Mouse (Mus musculus) retina, postnatal 1 day (tissue): ENCODE measurements at regions not wholly inside any gene's neighbourhood (a gene's known extent, or its start where the extent isn't known, plus 50 kb on each side); places are given as distances from the start of the nearest gene placed in this dataset.
A peak's percentile ranks its signal among the peaks of the same experiment; 100 is the strongest.

Experiments used
- DNase-seq: peaks from one replicate; pipeline ENCODE4 v3.0.0-alpha.2; 2012

- DNase-seq, result no peak
Observed at GRCm38 (mm10) chr1:183868965-183869364, 144.1 kb upstream of the Dusp10 start.

- no peak for DNase-seq
Observed at GRCm38 (mm10) chr1:183895936-183896335, 117.2 kb upstream of the Dusp10 start.

DNA sequence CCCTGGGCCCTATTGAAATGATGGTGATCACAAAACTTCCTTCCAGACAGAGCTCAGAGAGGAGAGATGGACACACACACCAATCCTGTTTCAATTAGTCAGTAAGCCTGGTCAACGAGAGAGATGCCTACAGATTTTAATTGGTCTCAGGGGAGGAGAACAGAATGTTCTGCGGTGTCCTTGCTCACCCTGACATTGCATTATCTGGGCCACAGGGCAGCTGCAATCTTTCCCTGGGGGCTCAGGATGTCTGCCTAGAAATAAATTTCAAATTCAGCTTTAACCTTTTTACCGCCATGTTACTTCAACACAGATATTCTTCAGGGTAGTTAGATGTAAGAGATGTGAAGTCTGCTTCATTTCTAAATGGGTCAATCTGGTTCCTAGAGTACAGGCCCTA lies 115.0 kb upstream of the Dusp10 start:
- peak; percentile 19 for DNase-seq

- no peak for DNase-seq
Observed at GRCm38 (mm10) chr1:183904564-183904963, 108.5 kb upstream of the Dusp10 start.

DNA sequence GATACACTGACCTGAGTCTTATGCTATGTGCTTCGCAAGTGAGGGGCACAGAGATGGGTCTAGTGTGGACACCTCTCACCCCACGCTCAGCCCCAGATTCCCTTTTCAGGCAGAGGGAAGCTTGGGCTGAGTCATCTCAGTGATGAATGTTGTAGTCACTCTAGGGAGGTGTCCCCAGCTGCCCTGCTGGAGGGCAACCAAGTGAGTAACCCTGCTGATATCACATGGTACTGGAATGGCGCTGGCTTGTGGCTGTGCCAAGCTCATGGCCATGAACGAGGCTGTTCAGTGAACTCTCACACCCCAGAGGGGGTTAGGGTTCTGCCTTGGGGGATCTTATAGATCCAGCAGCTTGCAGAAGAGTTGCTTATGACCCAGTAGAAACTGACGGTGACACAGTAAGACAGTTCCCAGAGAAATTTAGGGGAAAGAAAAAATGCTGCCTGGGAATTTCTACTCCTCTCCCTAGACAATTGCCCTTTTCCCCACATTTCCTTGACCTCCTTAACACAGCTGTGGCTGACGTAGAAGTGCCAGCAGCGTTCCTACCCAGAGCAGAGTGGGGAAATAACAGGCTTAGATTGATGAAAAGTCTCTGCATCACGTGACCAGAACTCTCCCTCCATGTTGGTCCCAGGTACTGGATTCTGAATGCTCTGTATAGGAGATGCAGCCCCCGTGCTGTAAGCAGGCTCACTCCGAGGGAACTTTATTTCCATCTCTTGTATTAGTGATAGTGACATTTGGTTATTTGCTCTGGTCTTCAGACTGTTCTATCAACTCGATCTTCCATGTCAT lies 107.6 kb upstream of the Dusp10 start:
- DNase-seq, result no peak

GRCm38 (mm10) chr1:183917656-183918055 lies 95.4 kb upstream of the Dusp10 start:
- DNase-seq, result no peak

- no peak for DNase-seq
Observed at GRCm38 (mm10) chr1:183921262-183921661, 91.8 kb upstream of the Dusp10 start.

- DNase-seq, result no peak
Observed at GRCm38 (mm10) chr1:183928539-183928938, 84.6 kb upstream of the Dusp10 start.

GRCm38 (mm10) chr1:183930363-183930982 lies 82.6 kb upstream of the Dusp10 start:
- DNase-seq, result no peak

GRCm38 (mm10) chr1:183931141-183931540 lies 82.0 kb upstream of the Dusp10 start:
- no peak for DNase-seq

DNA sequence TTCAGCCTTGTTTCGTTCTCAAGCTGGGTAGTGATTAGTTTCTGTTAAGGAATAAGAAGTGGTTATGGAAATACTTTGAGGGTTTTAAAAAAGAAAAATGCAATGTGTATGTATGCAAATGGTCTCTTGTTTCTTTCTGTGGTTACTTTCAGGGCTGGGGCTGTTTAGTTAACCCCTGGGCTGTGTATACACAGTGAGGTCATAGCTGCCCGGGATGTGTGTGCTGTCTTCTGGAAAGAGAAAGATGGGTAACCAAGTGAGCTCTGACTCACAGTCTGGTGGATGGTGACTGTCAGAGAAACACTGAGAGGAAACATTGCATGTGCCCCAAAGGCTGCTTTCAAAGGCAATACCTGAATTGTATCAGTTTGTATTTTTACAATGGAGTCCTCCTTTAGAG lies 79.3 kb upstream of the Dusp10 start:
- no peak for DNase-seq

DNA sequence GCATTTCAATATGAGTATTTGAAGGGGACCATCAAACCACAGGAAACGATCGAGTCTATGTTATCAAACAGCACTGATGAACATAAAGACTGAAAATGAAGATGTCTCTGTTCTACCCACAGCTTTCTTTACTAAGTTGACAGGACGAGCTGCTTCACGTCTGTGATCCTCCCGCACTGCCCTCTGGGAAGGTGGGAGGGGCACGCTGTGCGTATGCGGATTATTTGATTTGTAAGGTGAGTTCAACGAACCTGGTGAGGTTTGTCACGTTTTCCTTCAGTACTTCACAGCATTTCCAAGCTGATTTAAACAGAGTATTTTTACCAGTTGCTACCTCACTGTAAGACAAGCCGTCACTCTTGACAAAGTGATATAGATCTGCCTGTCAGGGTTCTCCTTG lies 75.9 kb upstream of the Dusp10 start:
- no peak for DNase-seq

GRCm38 (mm10) chr1:183938361-183938760 lies 74.7 kb upstream of the Dusp10 start:
- DNase-seq, result no peak

DNA sequence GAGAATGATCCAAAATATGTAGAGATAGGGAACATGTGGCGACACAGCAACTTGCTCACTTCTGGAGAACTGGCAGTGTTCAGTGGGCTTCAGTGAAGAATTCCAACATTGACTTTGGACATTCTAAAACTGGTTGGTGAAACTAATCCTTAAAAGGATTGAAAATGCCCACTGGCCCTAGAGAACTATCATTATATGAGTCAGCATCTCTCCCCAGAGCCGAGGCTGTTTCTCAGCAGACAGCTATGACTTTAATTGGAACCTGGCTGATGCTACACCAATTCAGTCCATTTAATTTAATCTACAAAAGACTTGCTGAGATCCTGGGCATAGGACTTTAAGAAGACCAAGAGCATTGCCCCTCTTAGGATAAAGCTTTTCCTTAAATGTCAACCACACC lies 72.4 kb upstream of the Dusp10 start:
- no peak for DNase-seq

DNA sequence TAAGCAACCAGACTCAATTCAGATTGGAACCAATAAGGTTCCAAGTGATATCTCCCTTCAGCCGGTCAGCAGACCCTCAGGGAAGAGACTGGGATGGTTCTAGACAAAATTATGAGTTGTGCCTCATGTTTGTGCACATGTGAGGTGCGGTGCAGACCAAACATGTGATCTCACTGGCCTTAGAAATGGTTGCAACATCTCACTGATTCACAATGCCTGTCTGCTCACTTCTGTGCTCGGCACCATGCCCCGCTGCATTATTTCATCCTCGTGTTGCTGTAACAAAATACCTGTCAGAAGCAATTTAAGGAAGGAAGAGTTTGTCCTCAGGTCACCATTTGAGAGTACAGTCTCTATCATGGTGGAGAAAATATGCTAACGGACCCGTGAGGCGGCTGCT lies 66.9 kb upstream of the Dusp10 start:
- DNase-seq, result peak; percentile 15

- DNase-seq, result no peak
Observed at GRCm38 (mm10) chr1:183947066-183947465, 66.0 kb upstream of the Dusp10 start.

DNA sequence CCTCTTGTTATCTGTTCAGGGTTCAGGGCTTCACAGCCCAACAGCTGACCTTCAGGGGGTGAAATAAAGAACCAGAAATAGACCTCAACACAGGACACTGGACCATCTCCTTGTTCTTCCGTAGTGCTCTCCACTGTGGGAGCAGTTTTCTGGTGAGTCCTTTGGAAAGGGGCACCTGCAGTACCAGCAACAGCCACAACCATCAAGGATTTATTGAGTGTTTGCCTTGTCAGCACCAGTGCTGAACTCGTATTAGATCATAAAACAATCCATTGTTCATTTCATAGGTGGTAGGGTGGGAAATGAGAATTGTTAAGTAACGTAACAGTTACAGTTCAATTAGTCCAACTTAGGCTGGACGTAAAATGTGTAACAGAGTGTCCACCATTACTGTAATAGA lies 63.9 kb upstream of the Dusp10 start:
- DNase-seq, result no peak

DNA sequence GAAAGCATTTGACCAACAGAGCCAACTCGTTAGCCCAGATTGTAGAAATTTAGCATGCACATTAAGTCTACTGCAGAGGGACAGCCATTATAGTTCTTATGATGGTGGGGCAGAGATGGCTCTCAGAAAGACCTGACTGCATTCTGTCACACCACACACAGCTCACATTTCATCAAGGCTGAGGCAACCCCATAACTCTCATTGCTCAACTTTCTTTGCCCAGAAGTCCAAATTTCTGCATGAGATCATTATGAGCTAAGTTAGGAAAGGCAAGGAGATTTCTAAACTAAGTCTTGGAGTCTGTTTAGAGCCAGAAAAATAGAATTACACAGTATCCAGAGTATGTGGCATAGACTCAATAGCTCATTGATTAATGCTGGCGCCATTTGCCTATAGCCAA lies 59.0 kb upstream of the Dusp10 start:
- DNase-seq, result no peak

DNA sequence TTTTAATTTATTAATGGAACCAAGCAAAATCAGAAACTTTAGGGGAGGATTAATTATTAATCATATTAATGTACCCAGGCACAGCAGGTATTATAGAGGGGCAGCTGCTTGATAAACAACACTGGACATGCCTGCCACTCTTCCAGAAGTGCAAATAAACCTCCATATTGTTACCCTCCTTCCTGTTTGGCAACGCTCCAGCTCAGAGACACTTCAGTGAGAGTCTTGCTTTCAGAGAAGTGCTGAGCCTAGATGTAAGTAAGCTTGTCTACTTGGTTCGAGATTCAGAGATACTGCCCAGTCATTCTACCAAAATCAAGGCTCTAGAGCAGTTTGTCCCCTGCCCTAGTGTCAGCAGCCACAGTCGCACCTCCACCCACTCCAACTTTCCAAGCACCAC lies 56.7 kb upstream of the Dusp10 start:
- no peak for DNase-seq

GRCm38 (mm10) chr1:183961383-183961782 lies 51.7 kb upstream of the Dusp10 start:
- no peak for DNase-seq

- no peak for DNase-seq
Observed at GRCm38 (mm10) chr1:183962486-183962885, 50.6 kb upstream of the Dusp10 start.

DNA sequence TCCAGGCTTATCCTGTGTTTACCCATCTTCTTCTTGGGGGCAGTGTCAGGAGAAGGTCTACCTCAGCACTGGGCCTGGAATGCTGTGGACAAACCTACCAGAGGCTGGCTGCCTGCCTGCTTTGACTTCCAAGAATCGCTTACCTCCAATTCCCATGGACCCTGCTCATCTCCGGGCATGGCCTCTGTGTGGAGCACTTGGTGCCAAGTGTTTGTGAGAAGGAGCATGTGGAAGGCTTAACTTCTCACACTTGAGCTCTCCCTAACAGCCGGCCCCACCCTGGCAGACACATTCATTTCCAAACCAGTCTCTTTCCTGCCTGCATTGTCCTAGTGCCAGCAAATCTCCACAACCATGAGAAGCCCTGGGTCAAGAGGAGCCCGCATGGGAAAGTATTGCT lies 49.8 kb upstream of the Dusp10 start:
- DNase-seq, result no peak
